Mouse (Mus musculus): Measurements from ENCODE around the gene Galnt6. TPM values are rescaled to one million over a fixed set of nuclear protein-coding genes. Genes with fewer than 3 reads are reported as not detected.
"Not testable (repeated sequence)": the region's sequence is repeated elsewhere in the genome, so short reads cannot be mapped to it uniquely, and the experiment has no call there.

Galnt6 gene
- 0.15 and 0.37 TPM in 2 replicates for polyA plus RNA-seq (2016; fragmentation: Nextera tagmentation; extraction: Ambion mirVana)

- peaks cover 10% of the 10 kb centered on the region for H3K4me1 ChIP-seq
- peak within 1 kb of the TSS; percentile 69 for H3K4me2 ChIP-seq (replicated peaks)
- H3K36me3 ChIP-seq = no peaks in the 10 kb centered on the region
- no peaks in the 10 kb centered on the region for H3K9me3 ChIP-seq
- peaks cover 46% of the 10 kb centered on the region for H3K27me3 ChIP-seq (replicated peaks)
- peak within 1 kb of the TSS; percentile 34 for H3K4me3 ChIP-seq
- WGBS = 4% methylated on average over 56 of the region's 57 CpGs
- H3K27ac ChIP-seq = no peak within 1 kb of the TSS
- 0 out of 2 replicates have a peak, but pooled peaks have one; percentile 13 for ATAC-seq (ENCODE audit: low FRiP score, low read depth)
- peak within 1 kb of the TSS; percentile 29 for H3K9ac ChIP-seq
Observed at GRCm38 (mm10) chr15:100729281-100729985, at the start of gene Galnt6. Galnt6 (minus strand) TSS chr15:100729376.

DNA sequence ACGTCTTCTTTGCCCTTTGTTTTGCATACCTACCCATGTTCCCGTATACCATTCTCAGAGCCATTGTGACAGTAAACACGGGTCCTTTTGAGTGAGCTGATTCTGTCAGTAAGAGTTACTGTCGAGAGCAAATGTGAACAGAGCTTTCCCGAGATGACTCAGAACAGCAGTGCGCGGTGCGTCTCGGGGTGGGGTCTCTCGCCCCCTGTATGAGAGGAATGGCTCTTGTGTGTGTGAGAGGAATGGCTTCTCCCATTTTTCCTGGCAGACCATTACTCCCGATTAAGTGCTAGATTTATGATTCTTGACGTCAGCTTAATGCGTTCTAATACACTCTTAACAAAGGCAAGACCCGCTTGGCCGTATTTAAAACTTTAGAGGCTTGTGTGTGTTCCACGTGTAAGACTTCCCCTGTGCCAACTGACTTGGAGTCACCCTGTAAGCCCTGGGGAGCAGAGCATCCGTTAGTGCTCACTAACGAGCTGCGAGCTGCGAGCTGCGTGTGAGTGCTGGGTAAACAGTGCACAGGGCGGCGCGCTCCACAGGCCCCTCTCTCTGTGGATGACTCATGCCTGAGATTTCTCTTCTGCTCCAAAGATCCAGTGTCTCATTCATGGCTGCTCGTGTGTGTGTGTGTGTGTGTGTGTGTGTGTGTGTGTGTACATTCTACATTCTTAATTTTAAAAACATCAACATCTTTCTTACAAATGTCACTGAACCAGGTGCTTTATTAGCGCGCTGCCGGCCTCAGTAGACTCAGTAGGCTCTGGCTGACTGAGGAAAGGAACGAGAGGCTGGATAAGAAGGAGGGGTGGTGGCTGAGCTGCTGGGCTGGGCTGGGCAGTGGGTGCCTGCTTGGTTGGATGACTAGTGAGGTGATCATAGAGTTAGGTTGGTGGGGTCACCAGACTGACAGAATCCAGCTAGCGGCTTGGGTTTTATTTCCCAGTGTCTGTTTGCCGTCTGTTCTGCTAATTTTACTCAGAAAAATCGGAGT is 48.1 kb upstream of the Galnt6 start:
- Histone ChIP-seq H3K27me3 (replicated peaks) (no peaks in the 10 kb centered on the region), H3K4me1 (peaks cover 37% of the 10 kb centered on the region), H3K9ac (no peak overlapping the region), H3K36me3 (no peaks in the 10 kb centered on the region), H3K4me3 (no peak overlapping the region), H3K9me3 (no peaks in the 10 kb centered on the region), H3K27ac (no peak overlapping the region), H3K4me2 (replicated peaks) (peak overlapping the region; percentile 32)
- WGBS = 34% methylated on average over 32 of the region's 32 CpGs
- ATAC-seq (ENCODE audit: low FRiP score, low read depth) = peak; percentile 72

DNA sequence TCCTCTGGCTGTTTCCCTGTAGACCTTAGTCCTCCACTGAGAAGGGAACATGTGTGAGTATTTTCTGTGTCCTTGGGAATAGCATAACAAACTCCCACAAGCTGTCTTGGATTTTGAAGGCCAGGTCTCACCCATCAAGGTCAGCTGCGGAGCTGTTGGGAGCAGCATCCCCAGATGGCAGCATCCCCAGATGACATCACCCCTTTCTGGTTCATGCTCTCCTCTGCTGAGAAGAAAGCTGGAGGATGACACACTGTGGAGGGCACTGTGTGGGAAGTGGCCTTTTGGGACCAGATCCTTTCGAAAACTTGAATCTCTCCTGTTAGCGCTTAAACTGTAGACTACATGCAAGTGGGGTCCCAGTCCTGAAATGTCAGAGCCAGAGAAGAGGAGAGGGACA is 47.2 kb upstream of the Galnt6 start:
- no peak overlapping the region for H3K9ac ChIP-seq
- no peak for ATAC-seq (ENCODE audit: low FRiP score, low read depth)

GRCm38 (mm10) chr15:100775189-100776166 is 46.3 kb upstream of the Galnt6 start:
- H3K27ac ChIP-seq = no peak overlapping the region
- 48% methylated on average over 19 of the region's 19 CpGs for WGBS
- no peak overlapping the region for H3K9ac ChIP-seq

More for the DNA sequence above, 47.2 kb upstream of the Galnt6 start:
- Histone ChIP-seq H3K4me2 (replicated peaks) (no peak overlapping the region), H3K27me3 (replicated peaks) (no peaks in the 10 kb centered on the region), H3K27ac (no peak overlapping the region), H3K4me3 (no peak overlapping the region), H3K9me3 (no peaks in the 10 kb centered on the region), H3K4me1 (peaks cover 37% of the 10 kb centered on the region), H3K36me3 (0 out of 2 replicates have a peak, but pooled peaks cover 3% of the 10 kb centered on the region)
- 93% methylated on average over 3 of the region's 3 CpGs for WGBS

GRCm38 (mm10) chr15:100773859-100774258 is 44.7 kb upstream of the Galnt6 start:
- H3K27me3 ChIP-seq (replicated peaks); H3K27ac ChIP-seq; H3K4me3 ChIP-seq; H3K36me3 ChIP-seq; H3K4me2 ChIP-seq (replicated peaks); H3K9ac ChIP-seq; ATAC-seq (ENCODE audit: low FRiP score, low read depth); H3K9me3 ChIP-seq: not testable (repeated sequence)
- 90% methylated on average over 6 of the region's 6 CpGs for WGBS
- peaks cover 32% of the 10 kb centered on the region for H3K4me1 ChIP-seq

More at GRCm38 (mm10) chr15:100775189-100776166, 46.3 kb upstream of the Galnt6 start:
- Histone ChIP-seq H3K9me3 (no peaks in the 10 kb centered on the region), H3K4me3 (no peak overlapping the region), H3K27me3 (replicated peaks) (no peaks in the 10 kb centered on the region), H3K4me2 (replicated peaks) (no peak overlapping the region), H3K36me3 (0 out of 2 replicates have a peak, but pooled peaks cover 3% of the 10 kb centered on the region), H3K4me1 (peaks cover 37% of the 10 kb centered on the region)
- no peak for ATAC-seq (ENCODE audit: low FRiP score, low read depth)

DNA sequence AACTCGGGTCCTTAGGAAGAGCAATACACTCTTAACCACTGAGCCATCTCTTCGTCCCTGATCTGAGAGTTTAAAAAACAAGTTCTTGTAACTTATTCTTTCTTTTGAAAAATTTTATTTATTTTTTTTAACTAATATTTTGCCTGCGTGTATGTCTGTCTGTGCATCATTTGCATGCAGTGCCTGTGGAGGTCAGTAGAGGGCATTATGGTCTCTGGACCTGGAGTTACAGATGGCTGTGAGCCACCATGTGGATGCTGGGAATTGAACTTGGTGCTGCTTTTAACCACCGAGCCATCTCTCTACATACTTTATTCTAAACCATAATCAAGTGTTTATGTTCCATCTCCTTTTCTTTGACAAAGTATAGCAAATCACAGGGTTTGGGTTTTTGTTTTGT is 43.5 kb upstream of the Galnt6 start:
- no peak for ATAC-seq (ENCODE audit: low FRiP score, low read depth)
- H3K27ac ChIP-seq = no peak overlapping the region
- WGBS = 90% methylated on average over 4 of the region's 4 CpGs

GRCm38 (mm10) chr15:100770338-100770737 is 41.2 kb upstream of the Galnt6 start:
- 96% methylated on average over 5 of the region's 5 CpGs for WGBS
- Histone ChIP-seq H3K36me3 (0 out of 2 replicates have a peak, but pooled peaks cover 7% of the 10 kb centered on the region), H3K27me3 (replicated peaks) (no peaks in the 10 kb centered on the region), H3K4me3 (no peak overlapping the region), H3K27ac (no peak overlapping the region), H3K4me1 (peaks cover 6% of the 10 kb centered on the region; the same call in 1 of the 2 replicates), H3K9me3 (no peaks in the 10 kb centered on the region), H3K9ac (no peak overlapping the region), H3K4me2 (replicated peaks) (no peak overlapping the region)
- ATAC-seq (ENCODE audit: low FRiP score, low read depth) = no peak

More for the DNA sequence above, 43.5 kb upstream of the Galnt6 start:
- Histone ChIP-seq H3K9ac (no peak overlapping the region), H3K4me1 (peaks cover 24% of the 10 kb centered on the region), H3K4me3 (no peak overlapping the region), H3K27me3 (replicated peaks) (no peaks in the 10 kb centered on the region), H3K9me3 (no peaks in the 10 kb centered on the region), H3K4me2 (replicated peaks) (no peak overlapping the region), H3K36me3 (0 out of 2 replicates have a peak, but pooled peaks cover 7% of the 10 kb centered on the region)

GRCm38 (mm10) chr15:100769023-100769422 is 39.8 kb upstream of the Galnt6 start:
- 93% methylated on average over 4 of the region's 4 CpGs for WGBS
- H3K4me1 ChIP-seq; H3K36me3 ChIP-seq; H3K4me2 ChIP-seq (replicated peaks); H3K27me3 ChIP-seq (replicated peaks); ATAC-seq (ENCODE audit: low FRiP score, low read depth); H3K27ac ChIP-seq; H3K4me3 ChIP-seq; H3K9ac ChIP-seq; H3K9me3 ChIP-seq: not testable (repeated sequence)

DNA sequence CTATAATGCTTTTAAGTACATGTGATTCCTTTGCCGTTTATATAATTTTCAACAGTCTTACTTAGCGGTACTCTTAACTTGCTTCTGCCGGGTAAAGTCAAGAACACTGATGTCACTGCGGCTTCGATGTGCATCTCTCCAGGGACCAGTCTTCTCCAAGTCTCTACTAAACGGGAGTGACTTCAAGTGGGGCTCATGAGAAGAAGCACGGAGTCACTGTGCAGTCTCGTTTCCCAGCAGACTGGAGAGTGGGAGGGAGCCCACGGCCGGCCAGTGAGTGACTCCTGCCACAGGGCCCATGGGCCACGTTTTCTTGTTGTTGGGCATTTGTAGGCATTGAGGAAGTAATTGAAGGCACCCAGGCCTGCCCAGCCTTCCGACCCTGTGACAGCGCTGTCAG is 38.7 kb upstream of the Galnt6 start:
- no peak overlapping the region for H3K4me3 ChIP-seq
- peaks cover 3% of the 10 kb centered on the region; the same call in 1 of the 2 replicates for H3K4me1 ChIP-seq
- no peak overlapping the region for H3K27ac ChIP-seq
- no peak for ATAC-seq (ENCODE audit: low FRiP score, low read depth)
- 88% methylated on average over 13 of the region's 13 CpGs for WGBS
- no peaks in the 10 kb centered on the region for H3K27me3 ChIP-seq (replicated peaks)
- H3K9me3 ChIP-seq = no peaks in the 10 kb centered on the region
- 0 out of 2 replicates have a peak, but pooled peaks cover 7% of the 10 kb centered on the region for H3K36me3 ChIP-seq
- H3K9ac ChIP-seq = no peak overlapping the region
- no peak overlapping the region for H3K4me2 ChIP-seq (replicated peaks)

- ATAC-seq (ENCODE audit: low FRiP score, low read depth) = no peak
- Histone ChIP-seq H3K9ac (no peak overlapping the region), H3K36me3 (0 out of 2 replicates have a peak, but pooled peaks cover 4% of the 10 kb centered on the region), H3K4me2 (replicated peaks) (no peak overlapping the region), H3K27ac (no peak overlapping the region), H3K4me3 (no peak overlapping the region), H3K4me1 (peaks cover 11% of the 10 kb centered on the region), H3K9me3 (no peaks in the 10 kb centered on the region), H3K27me3 (replicated peaks) (no peaks in the 10 kb centered on the region)
- 79% methylated on average over 9 of the region's 9 CpGs for WGBS
Observed at GRCm38 (mm10) chr15:100766826-100767225, 37.6 kb upstream of the Galnt6 start.
